Mouse (Mus musculus) gastrocnemius, postnatal 14 days (tissue): ENCODE results near the gene Med24. TPM values are rescaled to one million over a fixed set of nuclear protein-coding genes. Genes with fewer than 3 reads are reported as not detected.
"Not testable (repeated sequence)": the region's sequence is repeated elsewhere in the genome, so short reads cannot be mapped to it uniquely, and the experiment has no call there.

Experiments
- DNase-seq: peaks from one replicate; pipeline ENCODE4 v3.0.0; 2021; ENCODE audit warnings: mixed read lengths
- intact Hi-C: fragments of 180-260 bp; cut with DNase I; formaldehyde crosslinking; loops from one replicate; pipeline ENCODE4 v1.15.1; 2025; ENCODE audit warnings: low total_unique reads
- total RNA-seq, 2 experiments: library from RNA; stranded (reverse); gene quantifications; 2 replicates each; pipeline ENCODE4 v1.2.3; 2021

Gene Med24
- total RNA-seq, 2 experiments from 2014 or later = 40.3 to 42.0 TPM

- intact Hi-C loops = no loop called here
- DNase-seq = no peak
Measured at GRCm38 (mm10) chr11:98747804-98748505, 18.7 kb upstream of the Med24 start.

- intact Hi-C loops = no loop called here
- peak; percentile 88 for DNase-seq
Measured at GRCm38 (mm10) chr11:98746855-98747693, 17.8 kb upstream of the Med24 start.

GRCm38 (mm10) chr11:98745932-98746853, 17.0 kb upstream of the Med24 start:
- intact Hi-C loops = no loop called here
- DNase-seq = no peak

GRCm38 (mm10) chr11:98744456-98745019, 15.3 kb upstream of the Med24 start:
- intact Hi-C loops = no loop called here
- peak; percentile 48 for DNase-seq

GRCm38 (mm10) chr11:98743655-98744345, 14.6 kb upstream of the Med24 start:
- peak; percentile 84 for DNase-seq
- intact Hi-C loops = no loop called here

- intact Hi-C loops = no loop called here
- peak; percentile 48 for DNase-seq
Measured at GRCm38 (mm10) chr11:98742397-98743291, 13.4 kb upstream of the Med24 start.

GRCm38 (mm10) chr11:98741622-98742396, 12.6 kb upstream of the Med24 start:
- intact Hi-C loops = no loop called here
- peak; percentile 89 for DNase-seq

GRCm38 (mm10) chr11:98741051-98741620, 11.9 kb upstream of the Med24 start:
- no peak for DNase-seq
- intact Hi-C loops = no loop called here

- peak; percentile 83 for DNase-seq
- intact Hi-C loops = no loop called here
Measured at GRCm38 (mm10) chr11:98740393-98741050, 11.3 kb upstream of the Med24 start, which contains the start of gene Thra. TSS of gene Thra (plus strand) at chr11:98740638.

- no peak for DNase-seq
- intact Hi-C loops = no loop called here
Measured at GRCm38 (mm10) chr11:98740026-98740392, 10.8 kb upstream of the Med24 start.

GRCm38 (mm10) chr11:98738925-98739324, 9.7 kb upstream of the Med24 start:
- no peak for DNase-seq
- intact Hi-C loops = no loop called here

GRCm38 (mm10) chr11:98738428-98738911, 9.2 kb upstream of the Med24 start:
- intact Hi-C loops = no loop called here
- no peak for DNase-seq

GRCm38 (mm10) chr11:98737220-98737619, 8.0 kb upstream of the Med24 start:
- intact Hi-C loops, DNase-seq: not testable (repeated sequence)

- intact Hi-C loops = no loop called here
- DNase-seq = no peak
Measured at GRCm38 (mm10) chr11:98736176-98736575, 6.9 kb upstream of the Med24 start.

- no peak for DNase-seq
- intact Hi-C loops = no loop called here
Measured at GRCm38 (mm10) chr11:98735111-98735510, 5.9 kb upstream of the Med24 start.

- no peak for DNase-seq
- intact Hi-C loops = no loop called here
Measured at GRCm38 (mm10) chr11:98734020-98734419, 4.8 kb upstream of the Med24 start.
